Comparison of ENCODE assay signal across 16 mouse cellular contexts in genomic region chr7:121501666-121502065, GRCm38 (mm10).
DNase-seq lines count a peak whose midpoint lies in the region.
"Had no signal": no experiment of that assay in that cellular context is flagged by ENCODE, and none has a peak within 500 bp of the region (broad histone marks: within the 10 kb centered on the region; RNA-seq: fewer than 3 reads in every experiment).

No protein-coding gene starts in this region.

- intact Hi-C loops in left cerebral cortex, postnatal 25 days (cut with DNase I): loop anchor here (1.0 kb wide), 1 partner anchor 14 kb away; no protein-coding TSS in a partner anchor

- peak; percentile 26 for DNase-seq in layer of hippocampus, adult 11-12 months (ENCODE audit: low spot score)
- DNase-seq in layer of hippocampus, postnatal 10 days (ENCODE audit: low spot score in 2 of 2): no peak
- DNase-seq in frontal cortex, postnatal 25 days (ENCODE audit: low spot score in 2 of 2): peak; percentile 31 to 61
- peak; percentile 71 to 96 for DNase-seq in left cerebral cortex, postnatal 25 days (ENCODE audit: low spot score in 2 of 2)
- peak; percentile 58 to 81 for DNase-seq in right cerebral cortex, postnatal 36 days (ENCODE audit: low spot score in 2 of 2)
- DNase-seq in MN1 (ENCODE audit: low spot score): no peak
- no peak for DNase-seq in gastrocnemius, adult 18-20 months (ENCODE audit: low spot score)
- no peak for DNase-seq in gastrocnemius, postnatal 25 days
- DNase-seq: adrenal gland, postnatal 10 days; cerebellum, adult 8-10 months; forebrain, postnatal 0 days; kidney, adult 18-20 months; kidney, postnatal 25 days; lung, adult 2 months; lung, postnatal 36 days; spleen, adult 18-20 months had no signal

Comparison
In these comparisons a context has a peak if more than half of its experiments do, and no peak if none do; other contexts are left out.
1. DNase-seq: peak in layer of hippocampus, adult 11-12 months (single experiment), frontal cortex, postnatal 25 days (2 of 2), left cerebral cortex, postnatal 25 days (2 of 2) and right cerebral cortex, postnatal 36 days (2 of 2); none in layer of hippocampus, postnatal 10 days (0 of 2), MN1 (single experiment), gastrocnemius, adult 18-20 months (single experiment) and gastrocnemius, postnatal 25 days (single experiment).